Mouse (Mus musculus) MEL (cell line): ENCODE results near the gene Rhd. TPM values are rescaled to one million over a fixed set of nuclear protein-coding genes. Genes with fewer than 3 reads are reported as not detected.

ENCODE experiments used
- DNase-seq: peaks from one replicate; pipeline ENCODE4 v3.0.0; 2011; ENCODE audit warnings: low read depth, low spot score
- H3K27ac ChIP-seq: 2 replicates; pipeline ENCODE4 v1.5.1; 2012; ENCODE audit warnings: low read depth, mild to moderate bottlenecking, control low read depth, low read length, moderate library complexity; ENCODE audit not compliant: control insufficient read depth
- H3K27me3 ChIP-seq, 2 experiments: fragments of 150-350 bp in 1 of 2; sonication (generic) in 1 of 2; 2 replicates each; pipeline ENCODE4 v1.6.1; 2012; ENCODE audit warnings: low read length in 2 of 2, mild to moderate bottlenecking in 2 of 2, improper control_type of control experiment in 1 of 2, moderate library complexity in 1 of 2; ENCODE audit not compliant: insufficient read depth in 2 of 2, control insufficient read depth in 1 of 2
- H3K36me3 ChIP-seq, 2 experiments: 2 replicates each; pipeline ENCODE4 v1.6.1; 2012 to 2014; ENCODE audit warnings: low read length in 2 of 2, improper control_type of control experiment in 1 of 2, inconsistent platforms in 1 of 2, mild to moderate bottlenecking in 1 of 2; ENCODE audit not compliant: insufficient read depth in 2 of 2, control insufficient read depth in 1 of 2
- H3K4me1 ChIP-seq, 2 experiments: fragments of 150-350 bp in 1 of 2; sonication (generic) in 1 of 2; 2 replicates each; pipeline ENCODE4 v1.6.1; 2012; ENCODE audit warnings: low read length in 2 of 2, improper control_type of control experiment in 1 of 2, mild to moderate bottlenecking in 1 of 2; ENCODE audit not compliant: insufficient read depth in 2 of 2, control insufficient read depth in 1 of 2
- H3K4me3 ChIP-seq, 2 experiments: fragments of 150-350 bp in 1 of 2; sonication (generic) in 1 of 2; 2 replicates each; pipeline ENCODE4 v1.5.1; 2012; ENCODE audit warnings: low read depth in 2 of 2, low read length in 2 of 2, mild to moderate bottlenecking in 2 of 2, moderate library complexity in 2 of 2, control low read depth in 1 of 2, improper control_type of control experiment in 1 of 2; ENCODE audit not compliant: control insufficient read depth in 1 of 2, insufficient read depth in 1 of 2
- H3K79me2 ChIP-seq: 2 replicates; pipeline ENCODE4 v1.6.1; 2012; ENCODE audit warnings: mild to moderate bottlenecking, low read length, moderate library complexity; ENCODE audit not compliant: control insufficient read depth, poor library complexity, insufficient read depth
- H3K9ac ChIP-seq: 2 replicates; pipeline ENCODE4 v1.6.1; 2012; ENCODE audit warnings: low read depth, mild to moderate bottlenecking, control low read depth, low read length, moderate library complexity; ENCODE audit not compliant: control insufficient read depth, poor library complexity, severe bottlenecking
- H3K9me3 ChIP-seq: fragments of 150-350 bp; sonication (generic); replicated peaks from 2 replicates; pipeline ENCODE4 v1.6.1; 2012; ENCODE audit warnings: mild to moderate bottlenecking, low read length, improper control_type of control experiment, moderate library complexity; ENCODE audit not compliant: insufficient read depth
- BHLHE40 ChIP-seq: IDR thresholded peaks from 2 replicates; pipeline ENCODE4 v1.6.1; 2012; ENCODE audit warnings: low read depth, mild to moderate bottlenecking, inconsistent platforms, low read length, improper control_type of control experiment, borderline replicate concordance
- CHD1 ChIP-seq: IDR thresholded peaks from 2 replicates; pipeline ENCODE4 v1.6.1; 2012; ENCODE audit warnings: low read depth, mild to moderate bottlenecking, inconsistent platforms, low read length, improper control_type of control experiment
- CHD2 ChIP-seq: IDR thresholded peaks from 2 replicates; pipeline ENCODE4 v1.6.1; 2011; ENCODE audit warnings: low read length, improper control_type of control experiment
- CTCF ChIP-seq, 3 experiments: IDR thresholded peaks in 2 of 3; conservative IDR thresholded peaks in 1 of 3; 2 replicates each; pipeline ENCODE4 v1.5.1; 2011 to 2012; ENCODE audit warnings: low read length in 3 of 3, low read depth in 2 of 3, mild to moderate bottlenecking in 2 of 3, improper control_type of control experiment in 1 of 3, inconsistent platforms in 1 of 3, mixed read lengths in 1 of 3, moderate library complexity in 1 of 3; ENCODE audit not compliant: control insufficient read depth in 1 of 3, insufficient read depth in 1 of 3, poor library complexity in 1 of 3, severe bottlenecking in 1 of 3
- ELF1 ChIP-seq: IDR thresholded peaks from 2 replicates; pipeline ENCODE4 v1.6.1; 2014; ENCODE audit warnings: low read depth, mild to moderate bottlenecking, inconsistent platforms, low read length, improper control_type of control experiment, moderate library complexity
- ETS1 ChIP-seq: IDR thresholded peaks from 2 replicates; pipeline ENCODE4 v1.6.1; 2012; ENCODE audit warnings: low read depth, mild to moderate bottlenecking, inconsistent platforms, low read length, improper control_type of control experiment, moderate library complexity
- GABPA ChIP-seq: IDR thresholded peaks from 2 replicates; pipeline ENCODE4 v1.6.1; 2012; ENCODE audit warnings: low read depth, mild to moderate bottlenecking, inconsistent platforms, low read length, improper control_type of control experiment, moderate library complexity
- GATA1 ChIP-seq: IDR thresholded peaks from 2 replicates; pipeline ENCODE4 v1.6.1; 2011; ENCODE audit warnings: low read depth, low read length, improper control_type of control experiment
- HCFC1 ChIP-seq: IDR thresholded peaks from 2 replicates; pipeline ENCODE4 v1.6.1; 2012; ENCODE audit warnings: low read depth, mild to moderate bottlenecking, inconsistent platforms, low read length, improper control_type of control experiment, moderate library complexity
- KAT2A ChIP-seq: conservative IDR thresholded peaks from 2 replicates; pipeline ENCODE4 v1.6.1; 2012; ENCODE audit warnings: low read depth, low read length, improper control_type of control experiment, inconsistent platforms
- MAX ChIP-seq: IDR thresholded peaks from 2 replicates; pipeline ENCODE4 v1.6.1; 2011; ENCODE audit warnings: low read length, improper control_type of control experiment
- MEF2A ChIP-seq: IDR thresholded peaks from 2 replicates; pipeline ENCODE4 v1.6.1; 2014; ENCODE audit warnings: low read depth, mild to moderate bottlenecking, inconsistent platforms, low read length, improper control_type of control experiment; ENCODE audit not compliant: poor library complexity, insufficient replicate concordance, severe bottlenecking; ENCODE audit errors: extremely low read depth
- MXI1 ChIP-seq: IDR thresholded peaks from 2 replicates; pipeline ENCODE4 v1.6.1; 2011; ENCODE audit warnings: mild to moderate bottlenecking, low read depth, low read length, improper control_type of control experiment
- MYB ChIP-seq: IDR thresholded peaks from 2 replicates; pipeline ENCODE4 v1.6.1; 2011; ENCODE audit warnings: mild to moderate bottlenecking, low read depth, low read length, improper control_type of control experiment
- MYC ChIP-seq: IDR thresholded peaks from 2 replicates; pipeline ENCODE4 v1.6.1; 2011; ENCODE audit warnings: low read depth, mild to moderate bottlenecking, low read length, improper control_type of control experiment, moderate library complexity
- NELFE ChIP-seq: IDR thresholded peaks from 2 replicates; pipeline ENCODE4 v1.6.1; 2011; ENCODE audit warnings: low read depth, low read length, improper control_type of control experiment
- NRF1 ChIP-seq: IDR thresholded peaks from 2 replicates; pipeline ENCODE4 v1.6.1; 2014; ENCODE audit warnings: low read depth, mild to moderate bottlenecking, inconsistent platforms, low read length, improper control_type of control experiment, moderate library complexity; ENCODE audit not compliant: poor library complexity, insufficient read depth, severe bottlenecking
- POLR2A ChIP-seq, 2 experiments: IDR thresholded peaks; 2 replicates each; pipeline ENCODE4 v1.6.1; 2011 to 2012; ENCODE audit warnings: low read length in 2 of 2, mild to moderate bottlenecking in 2 of 2, control low read depth in 1 of 2, improper control_type of control experiment in 1 of 2, low read depth in 1 of 2, moderate library complexity in 1 of 2; ENCODE audit not compliant: control insufficient read depth in 1 of 2, insufficient read depth in 1 of 2, poor library complexity in 1 of 2
- POLR2AphosphoS2 ChIP-seq: IDR thresholded peaks from 2 replicates; pipeline ENCODE4 v1.6.1; 2011; ENCODE audit warnings: low read length, improper control_type of control experiment
- RAD21 ChIP-seq: IDR thresholded peaks from 2 replicates; pipeline ENCODE4 v1.6.1; 2011; ENCODE audit warnings: mild to moderate bottlenecking, low read depth, low read length, improper control_type of control experiment
- SIN3A ChIP-seq: IDR thresholded peaks from 2 replicates; pipeline ENCODE4 v1.6.1; 2012; ENCODE audit warnings: low read length, improper control_type of control experiment, inconsistent platforms
- SMC3 ChIP-seq: IDR thresholded peaks from 2 replicates; pipeline ENCODE4 v1.6.1; 2011; ENCODE audit warnings: low read depth, low read length, improper control_type of control experiment
- TAL1 ChIP-seq: IDR thresholded peaks from 2 replicates; pipeline ENCODE4 v1.6.1; 2012; ENCODE audit warnings: mild to moderate bottlenecking, inconsistent platforms, low read length, moderate library complexity, mixed read lengths
- UBTF ChIP-seq: IDR thresholded peaks from 2 replicates; pipeline ENCODE4 v1.6.1; 2012; ENCODE audit warnings: low read depth, mild to moderate bottlenecking, inconsistent platforms, low read length, improper control_type of control experiment, moderate library complexity, borderline replicate concordance; ENCODE audit not compliant: insufficient read depth
- USF1 ChIP-seq: IDR thresholded peaks from 2 replicates; pipeline ENCODE4 v1.6.1; 2014; ENCODE audit warnings: low read depth, mild to moderate bottlenecking, inconsistent platforms, low read length, improper control_type of control experiment, moderate library complexity
- USF2 ChIP-seq, 2 experiments: IDR thresholded peaks; 2 replicates each; pipeline ENCODE4 v1.6.1; 2011 to 2012; ENCODE audit warnings: improper control_type of control experiment in 2 of 2, low read length in 2 of 2, borderline replicate concordance in 1 of 2, inconsistent platforms in 1 of 2, low read depth in 1 of 2, mild to moderate bottlenecking in 1 of 2; ENCODE audit not compliant: insufficient read depth in 1 of 2
- ZC3H11A ChIP-seq: IDR thresholded peaks from 2 replicates; pipeline ENCODE4 v1.6.1; 2012; ENCODE audit warnings: low read depth, mild to moderate bottlenecking, inconsistent platforms, low read length, improper control_type of control experiment
- ZNF384 ChIP-seq: IDR thresholded peaks from 2 replicates; pipeline ENCODE4 v1.6.1; 2012; ENCODE audit warnings: low read depth, mild to moderate bottlenecking, inconsistent platforms, low read length, improper control_type of control experiment
- polyA plus RNA-seq, 2 experiments: library from polyadenylated mRNA; stranded (reverse) in 1 of 2; unstranded in 1 of 2; fragments of >175 nt in 1 of 2; fragments of >200 nt in 1 of 2; gene quantifications; 2 replicates each; pipeline versions ENCODE4 v1.2.1 to v1.2.4; 2012; ENCODE audit warnings: low replicate concordance in 2 of 2, low read depth in 1 of 2; ENCODE audit not compliant: insufficient read length in 2 of 2, insufficient read depth in 1 of 2, missing spikeins in 1 of 2
- total RNA-seq: library from RNA; depleted of rRNA; stranded (reverse); fragments of 300-350 nt; gene quantifications from 2 replicates; pipeline ENCODE4 v1.2.3, GENCODE M21; 2012

Gene Rhd
- total and polyA plus RNA-seq, 3 experiments = 49.9 to 176 TPM; not detected in 1

DNA sequence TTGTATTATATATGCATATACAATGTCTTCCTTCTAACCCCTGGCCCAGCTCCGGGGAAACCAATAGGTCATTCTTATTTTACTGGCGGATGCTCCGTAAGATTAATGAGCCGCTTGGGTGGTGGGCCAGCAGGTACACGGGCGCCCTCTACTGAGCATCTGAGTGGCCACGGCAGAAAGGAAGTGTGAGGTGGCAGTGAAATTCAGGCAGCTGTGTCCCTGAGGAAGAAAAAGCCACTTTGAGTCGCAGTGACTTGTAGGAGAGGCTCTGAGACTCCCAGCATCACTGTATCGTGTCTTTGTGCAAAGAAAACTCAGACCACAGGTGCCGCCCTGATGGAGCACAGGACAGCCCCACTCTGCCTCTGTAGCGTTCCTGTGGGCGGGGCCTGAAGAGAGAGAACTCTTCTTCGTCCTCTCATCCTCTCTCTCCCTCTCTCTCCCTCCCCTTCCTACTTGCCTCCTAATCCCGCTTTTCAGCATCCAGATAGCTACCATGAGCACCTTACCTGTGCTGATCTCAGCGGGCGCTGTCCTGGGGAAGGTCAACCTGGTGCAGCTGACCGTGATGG is 15.2 kb downstream of the Rhd start:
- TF ChIP-seq TAL1 (no peak), RAD21 (peak; percentile 49), USF2 (IDR thresholded peaks at IDR 0.05; ENCODE audit: borderline replicate concordance in 1 of 2, insufficient read depth in 1 of 2, low read depth in 1 of 2, low read length in 2 of 2) (no peak), ZC3H11A (no peak), GABPA (no peak), SMC3 (peak; percentile 56), UBTF (no peak), GATA1 (no peak), USF1 (no peak), ETS1 (no peak), NELFE (no peak), MEF2A (no peak), CHD2 (no peak), MAX (no peak), CTCF (IDR thresholded peaks at IDR 0.05 in 2 of 3, conservative IDR thresholded peaks at IDR 0.05 in 1 of 3; ENCODE audit: control insufficient read depth in 1 of 3, insufficient read depth in 1 of 3, low read depth in 2 of 3, low read length in 3 of 3, poor library complexity in 1 of 3, severe bottlenecking in 1 of 3) (peak; percentile 28 to 80 (median 69)), MYC (no peak), MYB (no peak), ZNF384 (no peak), SIN3A (no peak)
- Histone ChIP-seq H3K4me3 (no peak overlapping the region), H3K9ac (no peak overlapping the region), H3K36me3 (no peaks in the 10 kb centered on the region), H3K4me1 (no peaks in the 10 kb centered on the region), H3K27me3 (no peaks in the 10 kb centered on the region), H3K9me3 (no peaks in the 10 kb centered on the region), H3K27ac (no peak overlapping the region), H3K79me2 (no peaks in the 10 kb centered on the region)
- peak; percentile 35 for DNase-seq

DNA sequence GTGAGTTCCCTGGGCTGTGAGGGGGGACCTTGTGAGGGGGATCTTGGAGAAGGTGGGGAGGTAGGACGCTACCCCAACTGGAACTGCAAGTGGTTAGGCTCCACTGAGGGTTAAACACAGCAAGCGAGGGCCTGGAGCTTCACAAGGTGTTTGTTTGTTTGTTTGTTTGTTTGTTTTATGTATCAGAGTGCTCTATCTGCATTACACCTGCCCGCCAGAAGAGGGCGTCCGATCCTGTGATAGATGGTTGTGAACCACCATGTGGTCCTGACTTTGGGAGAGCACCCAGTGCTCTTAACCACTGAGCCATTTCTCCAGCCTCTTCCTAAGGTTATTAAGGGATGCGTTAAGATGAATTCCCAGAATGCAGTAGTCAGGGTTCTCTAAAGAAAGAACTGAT is 15.7 kb downstream of the Rhd start:
- Histone ChIP-seq H3K4me1 (no peaks in the 10 kb centered on the region), H3K4me3 (no peak overlapping the region), H3K27me3 (no peaks in the 10 kb centered on the region), H3K36me3 (no peaks in the 10 kb centered on the region), H3K27ac (no peak overlapping the region), H3K79me2 (no peaks in the 10 kb centered on the region), H3K9ac (no peak overlapping the region), H3K9me3 (no peaks in the 10 kb centered on the region)
- peak; percentile 39 for DNase-seq
- TF ChIP-seq ELF1 (no peak), BHLHE40 (no peak), MXI1 (no peak), POLR2AphosphoS2 (no peak), CHD1 (no peak), KAT2A (no peak), NRF1 (no peak), CTCF (IDR thresholded peaks at IDR 0.05 in 2 of 3, conservative IDR thresholded peaks at IDR 0.05 in 1 of 3; ENCODE audit: control insufficient read depth in 1 of 3, insufficient read depth in 1 of 3, low read depth in 2 of 3, low read length in 3 of 3, poor library complexity in 1 of 3, severe bottlenecking in 1 of 3) (peak; percentile 62 to 82 (median 69)), SIN3A (no peak), SMC3 (peak; percentile 22; the same call in 1 of the 2 replicates), ZNF384 (no peak), UBTF (no peak), GATA1 (no peak), MYC (peak; percentile 76; the same call in 1 of the 2 replicates), HCFC1 (no peak), MYB (no peak), POLR2A (IDR thresholded peaks at IDR 0.05; ENCODE audit: control insufficient read depth in 1 of 2, insufficient read depth in 1 of 2, low read depth in 1 of 2, low read length in 2 of 2, poor library complexity in 1 of 2) (no peak), ZC3H11A (no peak)
